Mouse (Mus musculus) liver, adult 2 months (tissue): ENCODE results near the gene Copg1.

Experiments used
- CTCF ChIP-seq: fragments of 200-500 bp; IDR thresholded peaks from 2 replicates; pipeline ENCODE4 v1.5.1; 2011; ENCODE audit warnings: low read depth, low read length, control low read depth
- POLR2A ChIP-seq: fragments of 200-500 bp; IDR thresholded peaks from 2 replicates; pipeline ENCODE4 v1.6.1; 2011; ENCODE audit warnings: low read length, control low read depth; ENCODE audit not compliant: insufficient read depth; ENCODE audit errors: extremely low read depth

DNA sequence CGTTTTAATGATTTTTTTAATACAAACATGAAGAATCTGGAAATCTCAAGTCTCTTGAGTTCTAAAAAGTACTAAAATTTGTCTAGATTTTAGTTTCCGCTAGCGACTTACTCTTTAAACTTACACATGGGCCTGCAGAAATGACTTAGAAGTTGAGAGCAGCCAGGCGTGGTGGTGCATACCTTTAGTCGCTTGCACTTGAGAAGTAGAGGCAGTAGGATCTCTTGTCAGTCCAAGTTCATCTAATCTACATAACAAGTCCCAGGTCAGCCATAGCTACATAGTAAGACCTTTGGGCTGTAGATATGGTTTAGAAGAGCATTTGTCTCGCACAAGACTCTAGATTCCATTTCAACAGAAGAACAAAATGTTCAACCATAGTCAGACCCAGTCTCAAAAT is 35.7 kb upstream of the Copg1 start:
- TF ChIP-seq CTCF (no peak), POLR2A (no peak)
